Mouse (Mus musculus): ENCODE results near the gene Rab22a. TPM values are rescaled to one million over a fixed set of nuclear protein-coding genes. Genes with fewer than 3 reads are reported as not detected.
"Not testable (repeated sequence)": the region's sequence is repeated elsewhere in the genome, so short reads cannot be mapped to it uniquely, and the experiment has no call there.

Gene Rab22a
- 10 to 100 TPM; 34.5 to 37.4 TPM for total RNA-seq (2021)
- long read RNA-seq, experiment 1, full-length matches to known transcripts = 83 of 94 reads
- long read RNA-seq, experiment 1, partial matches to known transcripts = 2 of 94 reads
- long read RNA-seq, experiment 1, other reads (novel, unspliced or antisense) = 9 of 94 reads
- long read RNA-seq, experiment 2, full-length matches to known transcripts = 44 of 47 reads
- long read RNA-seq, experiment 2, partial matches to known transcripts = 2 of 47 reads
- long read RNA-seq, experiment 2, other reads (novel, unspliced or antisense) = 1 of 47 reads

DNA sequence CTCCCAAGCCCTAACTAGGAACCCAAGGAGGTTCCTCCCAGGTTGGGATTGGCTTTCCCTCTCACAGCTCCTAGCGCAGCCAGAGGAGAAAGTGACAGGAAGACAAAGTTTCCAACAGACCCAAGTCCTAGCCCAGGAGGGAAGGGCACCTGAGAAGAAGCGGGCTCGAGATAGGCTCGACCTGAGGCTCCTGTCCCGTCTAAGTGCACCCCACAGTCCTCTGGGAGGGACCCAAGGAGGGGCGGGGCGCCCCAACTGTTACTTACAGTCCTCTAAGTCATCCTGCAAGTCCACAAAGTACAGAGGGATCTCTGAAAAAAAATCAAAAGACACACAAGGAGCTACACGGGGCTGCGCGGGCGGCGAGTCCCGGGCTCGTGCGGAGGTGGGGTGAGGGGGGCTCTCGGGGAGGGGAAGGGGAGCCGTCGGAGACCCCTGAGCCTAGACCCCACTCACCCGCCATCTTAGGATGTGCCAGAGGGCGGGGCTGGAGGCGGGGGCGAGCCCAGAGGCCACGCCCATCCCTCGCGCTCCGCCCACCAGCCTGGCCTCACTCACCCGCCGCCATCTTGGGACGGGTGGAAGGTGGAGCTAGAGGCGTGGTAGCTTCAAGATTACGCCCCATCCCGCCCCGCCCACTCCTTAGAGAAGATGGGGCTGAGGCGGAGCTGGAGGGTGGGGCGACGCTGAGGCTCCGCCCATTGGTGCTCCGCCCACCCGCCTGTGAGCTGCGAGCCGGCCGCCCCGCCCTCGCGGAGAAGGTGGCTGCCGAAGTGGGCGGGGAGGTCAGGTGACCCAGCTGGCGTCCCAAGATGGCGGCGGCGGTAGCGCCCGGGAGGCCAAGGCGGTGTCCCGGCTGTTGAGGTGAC lies at the start of gene Rab22a:
Gene Rab22a (plus strand): TSS at position 704 of the 869 bp plus-strand sequence.
- DNase-seq = peak; percentile 98 to 99

- DNase-seq = no peak
Measured at GRCm38 (mm10) chr2:173615378-173616081, 44.0 kb upstream of the Rab22a start.

- DNase-seq = no peak
Measured at GRCm38 (mm10) chr2:173616156-173616555, 43.4 kb upstream of the Rab22a start.

DNA sequence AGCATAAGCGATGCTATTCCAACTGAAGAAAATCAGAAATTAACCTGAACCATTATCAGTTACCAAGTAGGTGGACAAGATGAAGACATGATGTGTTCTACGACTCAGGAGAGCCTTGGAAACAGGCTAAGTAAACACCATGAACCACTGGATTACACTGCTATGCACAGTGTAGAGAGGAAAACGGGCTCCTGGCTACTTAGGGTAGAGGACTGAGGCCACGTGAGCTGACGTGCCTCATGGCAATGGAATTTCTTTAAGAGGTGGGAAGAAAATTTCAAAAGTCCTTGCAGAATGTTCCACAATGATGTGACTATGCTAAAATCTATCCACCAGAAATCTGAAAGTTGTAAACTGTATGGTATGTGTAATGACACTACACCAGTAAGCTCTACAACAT lies 40.4 kb upstream of the Rab22a start:
- DNase-seq = no peak

DNA sequence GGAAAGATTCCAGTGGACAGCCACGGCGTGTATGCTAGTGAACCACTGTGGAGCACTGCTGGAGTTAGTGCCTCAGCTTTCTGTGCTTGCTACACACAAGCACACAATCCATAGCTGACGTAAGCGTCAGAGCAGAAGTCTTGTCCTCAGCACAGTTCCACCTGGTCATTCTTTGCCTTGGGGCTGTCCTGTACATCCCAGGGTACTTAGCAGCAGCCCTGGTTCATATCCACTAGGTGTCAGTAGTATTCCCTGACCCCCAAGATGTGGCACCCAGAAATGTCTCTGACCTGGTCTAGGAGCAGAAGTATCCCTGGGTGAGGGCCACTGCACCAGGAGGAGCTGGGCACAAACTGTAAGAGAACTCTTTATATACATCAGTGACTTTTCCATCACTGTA lies 38.9 kb upstream of the Rab22a start:
- DNase-seq = no peak

- DNase-seq = peak in 1 of 2 experiments; percentile 18
Measured at GRCm38 (mm10) chr2:173622173-173622601, 37.4 kb upstream of the Rab22a start.

GRCm38 (mm10) chr2:173624667-173625066 lies 34.9 kb upstream of the Rab22a start:
- DNase-seq = no peak

GRCm38 (mm10) chr2:173625786-173626185 lies 33.8 kb upstream of the Rab22a start:
- no peak for DNase-seq

GRCm38 (mm10) chr2:173634106-173634505 lies 25.5 kb upstream of the Rab22a start:
- DNase-seq = not testable (repeated sequence)

GRCm38 (mm10) chr2:173641370-173641769 lies 18.2 kb upstream of the Rab22a start:
- DNase-seq = no peak

DNA sequence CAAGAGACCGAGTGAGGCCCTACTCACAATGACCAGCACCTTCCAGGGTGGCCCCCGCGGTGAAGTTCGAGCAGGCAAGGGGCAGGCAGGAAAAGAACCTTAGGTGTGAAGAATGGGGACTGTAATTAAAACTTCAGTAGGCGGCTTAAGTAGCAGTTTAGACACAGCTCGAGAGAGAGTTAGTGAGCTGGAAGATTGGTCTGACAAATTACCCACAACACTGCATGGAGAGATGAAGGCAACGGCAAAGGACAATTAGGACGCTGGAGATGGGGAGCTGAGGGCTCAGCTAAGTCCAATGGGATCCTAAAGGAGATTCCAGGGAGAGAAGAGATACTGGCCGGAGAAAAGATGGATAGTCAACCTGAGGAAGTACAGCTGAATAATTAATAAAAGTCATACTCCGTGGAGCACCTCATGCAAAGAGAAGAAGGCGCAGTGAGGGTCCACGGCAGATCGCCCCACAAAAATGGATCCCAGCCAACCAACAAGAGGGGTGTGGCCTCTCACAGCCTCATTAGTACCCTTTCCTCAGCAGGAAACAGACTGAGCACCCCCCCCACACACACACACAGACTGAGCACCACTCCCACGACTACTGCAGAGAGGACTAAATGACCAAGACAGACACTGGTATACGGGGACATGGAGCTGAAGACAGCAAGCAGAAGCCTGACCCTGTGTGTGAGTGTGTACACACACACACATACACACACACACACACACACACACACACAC lies 17.1 kb upstream of the Rab22a start:
- DNase-seq = no peak

DNA sequence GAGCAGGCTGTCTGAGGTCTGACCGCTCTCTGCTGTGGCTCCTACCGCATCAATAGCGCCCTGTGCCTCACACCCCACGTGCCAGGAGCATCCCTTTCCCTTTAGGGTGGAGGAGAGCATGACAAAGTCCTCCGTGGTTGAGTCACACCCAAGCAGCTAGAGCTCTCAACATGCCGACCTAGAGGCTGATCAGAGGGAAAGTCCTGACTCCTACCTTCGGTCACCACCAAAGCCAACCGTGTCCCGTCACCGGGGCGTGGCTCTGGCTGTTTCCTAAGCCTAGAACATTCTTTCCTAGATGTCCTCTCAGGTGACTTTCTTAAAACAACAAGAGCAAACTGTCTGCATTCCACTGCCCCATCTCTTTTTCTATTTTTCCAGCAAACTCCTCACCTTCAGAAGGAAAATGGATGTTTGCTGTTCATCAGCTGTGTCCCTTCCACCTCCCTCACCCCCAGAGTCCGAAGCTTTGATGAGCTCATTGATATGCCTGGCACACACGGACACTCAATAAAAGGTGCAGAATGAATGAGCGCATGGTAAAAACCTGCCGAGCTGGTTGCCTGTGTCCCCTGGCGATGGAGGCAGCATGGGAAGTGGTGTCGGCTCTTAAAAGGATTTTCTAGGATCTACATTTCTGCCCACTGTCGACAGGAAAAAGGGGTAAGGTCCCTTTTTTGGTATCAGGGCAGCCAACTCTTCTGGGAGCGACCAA lies 12.2 kb upstream of the Rab22a start:
- DNase-seq = no peak

GRCm38 (mm10) chr2:173649762-173650161 lies 9.8 kb upstream of the Rab22a start:
- no peak for DNase-seq

- DNase-seq = no peak
Measured at GRCm38 (mm10) chr2:173653526-173653925, 6.0 kb upstream of the Rab22a start.

DNA sequence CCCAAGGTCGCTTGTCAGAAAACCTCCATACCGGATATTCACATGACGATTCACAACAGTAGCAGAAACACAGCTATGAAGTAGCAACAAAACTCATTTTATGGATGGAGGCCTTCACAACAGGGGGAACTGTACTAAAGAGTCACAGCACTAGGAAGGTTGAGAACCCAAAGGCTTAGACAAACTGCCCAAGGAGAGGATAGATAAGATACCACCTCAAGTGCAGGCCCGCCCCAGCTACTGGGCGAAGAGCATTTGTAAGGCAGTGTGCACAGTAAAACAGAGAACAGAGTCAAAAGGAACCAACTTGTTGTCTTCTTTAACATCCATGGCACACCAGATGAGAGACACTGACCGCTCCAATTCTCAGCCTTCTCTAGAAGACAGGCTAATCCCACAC lies 1.8 kb upstream of the Rab22a start:
- no peak for DNase-seq

DNA sequence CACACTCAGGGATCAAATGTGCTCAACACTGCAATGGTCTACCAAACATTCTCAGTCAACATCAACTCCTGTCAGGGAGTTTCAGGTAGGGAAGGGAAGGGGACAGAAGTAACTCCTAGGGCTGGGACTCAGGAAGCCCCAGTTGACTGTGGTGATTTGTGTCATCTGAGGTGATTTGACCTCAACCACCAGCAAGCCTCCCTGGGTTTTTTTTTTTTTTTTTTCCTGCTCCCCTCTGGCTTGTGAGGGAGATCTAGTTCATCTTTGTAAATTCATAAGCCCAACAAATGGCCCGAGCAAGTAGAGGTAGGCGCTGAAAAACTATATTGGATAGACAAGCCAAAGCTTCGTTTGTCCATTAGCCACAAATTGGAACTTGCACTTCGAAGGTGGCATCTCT lies 1.0 kb upstream of the Rab22a start:
- DNase-seq = no peak

GRCm38 (mm10) chr2:173659926-173660684 lies 545 bp downstream of the Rab22a start:
- no peak for DNase-seq

DNA sequence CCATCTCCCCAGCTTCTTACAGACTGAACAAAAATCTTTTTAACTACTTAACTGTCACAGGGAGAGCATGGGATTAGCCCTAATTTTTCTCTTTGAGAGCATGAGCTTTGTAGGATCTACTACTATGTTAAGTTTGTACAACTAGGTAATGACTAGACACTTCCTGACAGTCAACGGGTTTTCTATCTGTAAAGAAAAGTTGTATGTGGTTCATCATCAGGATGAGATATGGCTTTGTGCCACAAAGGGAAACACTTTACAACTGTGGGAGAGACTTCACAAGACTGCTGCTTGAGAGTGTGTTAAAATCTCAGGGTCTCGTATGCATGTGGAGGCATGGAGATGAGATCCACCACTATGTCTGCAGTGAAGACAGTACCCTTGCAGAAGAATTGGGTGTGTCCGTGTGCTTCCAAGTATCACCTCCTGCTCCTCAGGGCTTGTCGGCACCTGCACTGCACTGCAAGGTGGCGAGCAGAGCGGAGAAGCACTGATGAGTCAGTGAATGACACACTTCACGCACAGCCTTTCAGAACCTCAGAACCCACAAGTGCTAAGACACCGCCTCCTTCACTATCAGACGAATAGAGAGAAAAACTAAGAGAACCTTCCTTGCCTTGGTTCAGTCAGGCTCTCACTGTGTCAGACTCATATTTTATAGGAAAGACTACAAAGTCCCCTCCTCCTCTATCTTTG lies 2.8 kb downstream of the Rab22a start:
- no peak for DNase-seq

DNA sequence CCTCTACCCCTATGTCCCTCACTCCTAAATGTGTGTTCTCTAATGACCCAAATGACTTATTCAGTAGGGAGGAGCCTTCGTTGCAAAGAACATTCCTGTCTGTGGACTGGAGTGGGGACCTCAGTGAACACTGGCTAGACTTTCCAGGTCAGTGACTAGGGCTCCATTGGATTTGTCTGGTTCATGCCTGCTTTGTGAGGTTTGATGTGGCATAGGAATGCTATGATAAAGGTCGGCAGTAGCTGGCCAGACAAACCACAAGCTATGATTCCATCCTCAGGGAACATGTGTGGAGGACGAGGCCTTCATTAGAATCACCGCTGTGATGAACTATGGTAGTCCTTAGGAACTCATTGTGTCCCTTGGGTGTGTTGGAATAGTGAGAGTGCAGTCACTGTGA lies 5.2 kb downstream of the Rab22a start:
- DNase-seq = no peak

DNA sequence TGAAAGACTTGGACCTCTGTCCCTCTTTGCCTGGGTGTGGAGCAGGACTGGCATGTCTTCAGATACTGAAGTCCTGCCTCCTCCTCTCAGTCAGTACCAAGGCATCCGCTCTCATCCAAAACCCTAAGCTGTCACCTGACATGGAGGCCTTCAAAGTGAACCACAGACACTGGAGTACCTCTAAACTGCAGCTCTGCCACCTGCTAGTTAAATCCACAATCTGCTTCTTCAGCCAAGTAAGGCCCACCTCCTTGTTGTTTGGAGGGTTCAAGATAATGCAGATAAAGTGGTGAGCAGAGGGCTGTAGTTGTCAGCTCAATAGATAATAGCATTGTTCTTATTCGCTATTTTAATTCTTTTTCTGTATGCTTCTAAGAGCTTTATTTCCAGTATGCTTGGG lies 5.7 kb downstream of the Rab22a start:
- no peak for DNase-seq

All from adrenal gland, postnatal 36 days (tissue).